Mouse (Mus musculus) heart, postnatal 0 days (tissue): ENCODE results near the gene Klk9. TPM values are rescaled to one million over a fixed set of nuclear protein-coding genes. Genes with fewer than 3 reads are reported as not detected.
A peak's percentile ranks its signal among the peaks of the same experiment; 100 is the strongest.

Source experiments
- ATAC-seq: fragments of 200-750 bp; cut with Nextera tagmentation; 2 replicates; pipeline ENCODE4 v1.8.0; 2017; ENCODE audit warnings: low read depth, moderate number of reproducible peaks, moderate library complexity; ENCODE audit not compliant: insufficient read depth
- DNase-seq: peaks from one replicate; pipeline ENCODE4 v3.0.0-alpha.2; 2016; ENCODE audit warnings: low spot score
- H3K27ac ChIP-seq: fragments of 300-500 bp; sonication (generic); 2 replicates; pipeline ENCODE4 v1.5.1; 2014; ENCODE audit warnings: low read depth, mild to moderate bottlenecking
- H3K27me3 ChIP-seq: fragments of 300-500 bp; sonication (generic); 2 replicates; pipeline ENCODE4 v1.6.1; 2014; ENCODE audit warnings: low read length, mixed read lengths; ENCODE audit not compliant: control insufficient read depth, insufficient read depth
- H3K36me3 ChIP-seq: fragments of 300-500 bp; sonication (generic); replicated peaks from 2 replicates; pipeline ENCODE4 v1.6.1; 2014; ENCODE audit warnings: low read length, mixed read lengths; ENCODE audit not compliant: control insufficient read depth, insufficient read depth
- H3K4me1 ChIP-seq: fragments of 300-500 bp; sonication (generic); 2 replicates; pipeline ENCODE4 v1.6.1; 2014; ENCODE audit warnings: antibody characterized with exemption; ENCODE audit not compliant: control insufficient read depth, insufficient read depth
- H3K4me2 ChIP-seq: fragments of 300-500 bp; sonication (generic); 2 replicates; pipeline ENCODE4 v1.6.1; 2014; ENCODE audit warnings: low read depth, mild to moderate bottlenecking, low read length, moderate library complexity
- H3K4me3 ChIP-seq: fragments of 300-500 bp; sonication (generic); 2 replicates; pipeline ENCODE4 v1.5.1; 2014; ENCODE audit warnings: low read depth, low read length
- H3K9ac ChIP-seq: fragments of 300-500 bp; sonication (generic); replicated peaks from 2 replicates; pipeline ENCODE4 v1.6.1; 2014; ENCODE audit warnings: low read depth, low read length, mixed read lengths
- H3K9me3 ChIP-seq: fragments of 300-500 bp; sonication (generic); replicated peaks from 2 replicates; pipeline ENCODE4 v1.6.1; 2016; ENCODE audit warnings: low read length; ENCODE audit not compliant: control insufficient read depth
- CTCF ChIP-seq: IDR thresholded peaks from 2 replicates; pipeline ENCODE4 v1.5.1; 2016; ENCODE audit warnings: antibody characterized with exemption, control low read depth, low read depth
- EP300 ChIP-seq: IDR thresholded peaks from 2 replicates; pipeline ENCODE4 v1.6.1; 2016; ENCODE audit warnings: antibody characterized with exemption, low read depth
- WGBS: fragments of 180-500 bp; shearing (Covaris S2); extraction: QIAGEN DNeasy Blood & Tissue Kit; methylation state at CpG from one replicate; pipeline ENCODE4 v1.1.7; 2014; 5-methylcytosine and 5-hydroxymethylcytosine counted together
- polyA plus RNA-seq: library from polyadenylated mRNA; unstranded; fragments of >200 nt; fragmentation: Nextera tagmentation; extraction: Ambion mirVana; gene quantifications from 2 replicates; pipeline ENCODE4 v1.2.1, GENCODE M21; 2015
- total RNA-seq: library from RNA; depleted of rRNA; stranded (reverse); fragments of >200 nt; gene quantifications from 2 replicates; pipeline ENCODE4 v1.2.3, GENCODE M21; 2014; ENCODE audit warnings: low replicate concordance

The Klk9 gene
- total and polyA plus RNA-seq, 2 experiments from 2014 or later = not detected

DNA sequence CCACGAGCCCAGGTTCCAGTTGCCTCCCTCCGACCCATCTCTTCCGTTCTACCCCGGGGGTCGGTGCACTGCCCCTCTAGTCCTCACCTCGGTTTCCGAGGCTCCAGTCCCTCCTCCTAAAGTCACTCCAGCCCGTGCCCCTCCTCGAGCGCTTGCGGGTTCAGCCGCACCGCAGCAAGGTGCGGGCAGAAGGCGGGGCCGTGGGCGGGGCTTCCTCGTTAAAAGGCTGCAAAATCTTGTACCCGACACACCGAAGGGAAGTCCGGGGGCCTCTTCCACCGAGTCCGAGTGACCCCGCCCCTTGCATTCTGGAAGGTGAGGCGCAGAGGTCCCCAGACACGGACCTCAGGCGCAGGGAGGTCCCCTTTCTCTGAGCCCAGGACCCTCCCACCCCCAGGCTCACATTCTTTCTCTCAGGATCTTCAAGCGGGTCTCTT, 5.7 kb downstream of the Klk9 start, which contains the start of gene Klk8:
TSS of gene Klk8 (plus strand) at position 245 of the 437 bp plus-strand sequence.
- no peak within 1 kb of the TSS for H3K27ac ChIP-seq
- no peaks in the 10 kb centered on the region for H3K9me3 ChIP-seq
- TF ChIP-seq EP300 (no peak), CTCF (no peak)
- H3K9ac ChIP-seq = no peak within 1 kb of the TSS; the same call in 1 of the 2 replicates
- no peaks in the 10 kb centered on the region for H3K36me3 ChIP-seq
- no peak for DNase-seq
- ATAC-seq = no peak
- WGBS = 1% methylated on average over 27 of the region's 28 CpGs
- H3K27me3 ChIP-seq = peaks cover 10% of the 10 kb centered on the region; the same call in 1 of the 2 replicates
- H3K4me3 ChIP-seq = peak within 1 kb of the TSS; percentile 57
- H3K4me2 ChIP-seq = peak within 1 kb of the TSS; percentile 69
- peaks cover 12% of the 10 kb centered on the region for H3K4me1 ChIP-seq

GRCm38 (mm10) chr7:43797844-43798462, 6.3 kb downstream of the Klk9 start:
- TF ChIP-seq CTCF = no peak
- no peak for TF ChIP-seq EP300
- DNase-seq = no peak
- H3K27me3 ChIP-seq = peaks cover 10% of the 10 kb centered on the region; the same call in 1 of the 2 replicates

GRCm38 (mm10) chr7:43799876-43800275, 8.2 kb downstream of the Klk9 start:
- WGBS = 59% methylated on average over 7 of the region's 7 CpGs
- peaks cover 10% of the 10 kb centered on the region; the same call in 1 of the 2 replicates for H3K27me3 ChIP-seq
- no peak overlapping the region for H3K4me2 ChIP-seq
- peaks cover 12% of the 10 kb centered on the region for H3K4me1 ChIP-seq
- TF ChIP-seq EP300 (no peak), CTCF (no peak)
- no peaks in the 10 kb centered on the region for H3K9me3 ChIP-seq
- no peaks in the 10 kb centered on the region for H3K36me3 ChIP-seq
- ATAC-seq (no peak), DNase-seq (no peak)
- H3K4me3 ChIP-seq = no peak overlapping the region
- H3K27ac ChIP-seq = no peak overlapping the region
- no peak overlapping the region for H3K9ac ChIP-seq

More at GRCm38 (mm10) chr7:43797844-43798462, 6.3 kb downstream of the Klk9 start:
- no peaks in the 10 kb centered on the region for H3K9me3 ChIP-seq
- H3K4me2 ChIP-seq = peak overlapping the region; percentile 69
- 27% methylated on average over 13 of the region's 13 CpGs for WGBS
- no peak overlapping the region for H3K9ac ChIP-seq
- no peak for ATAC-seq
- peaks cover 12% of the 10 kb centered on the region for H3K4me1 ChIP-seq
- H3K4me3 ChIP-seq = peak overlapping the region; percentile 57
- no peaks in the 10 kb centered on the region for H3K36me3 ChIP-seq
- H3K27ac ChIP-seq = no peak overlapping the region

- ATAC-seq = no peak
- TF ChIP-seq EP300 (no peak), CTCF (no peak)
These were observed 19.3 kb downstream of the Klk9 start, which contains the start of gene Klk7 for GRCm38 (mm10) chr7:43810994-43811393. Klk7 (plus strand) TSS chr7:43811294.

GRCm38 (mm10) chr7:43815211-43815610, 23.5 kb downstream of the Klk9 start:
- Histone ChIP-seq H3K36me3 (no peaks in the 10 kb centered on the region), H3K9me3 (no peaks in the 10 kb centered on the region), H3K4me1 (no peaks in the 10 kb centered on the region), H3K9ac (no peak overlapping the region), H3K4me3 (no peak overlapping the region), H3K27me3 (0 out of 2 replicates have a peak, but pooled peaks cover 2% of the 10 kb centered on the region), H3K27ac (no peak overlapping the region), H3K4me2 (no peak overlapping the region)
- WGBS = 75% methylated on average over 7 of the region's 7 CpGs
- DNase-seq (no peak), ATAC-seq (no peak)
- TF ChIP-seq CTCF (no peak), EP300 (no peak)

More at GRCm38 (mm10) chr7:43810994-43811393, 19.3 kb downstream of the Klk9 start, which contains the start of gene Klk7:
- H3K9me3 ChIP-seq = no peaks in the 10 kb centered on the region
- WGBS = 47% methylated on average over 5 of the region's 5 CpGs
- no peak within 1 kb of the TSS for H3K4me2 ChIP-seq
- H3K4me1 ChIP-seq = no peaks in the 10 kb centered on the region
- H3K27me3 ChIP-seq = 0 out of 2 replicates have a peak, but pooled peaks cover 2% of the 10 kb centered on the region
- H3K27ac ChIP-seq = no peak within 1 kb of the TSS
- no peaks in the 10 kb centered on the region for H3K36me3 ChIP-seq
- no peak for DNase-seq
- H3K4me3 ChIP-seq = no peak within 1 kb of the TSS
- H3K9ac ChIP-seq = no peak within 1 kb of the TSS

GRCm38 (mm10) chr7:43816746-43817145, 25.1 kb downstream of the Klk9 start:
- H3K9me3 ChIP-seq = no peaks in the 10 kb centered on the region
- DNase-seq (no peak), ATAC-seq (no peak)
- no peak overlapping the region for H3K4me3 ChIP-seq
- no peak for TF ChIP-seq CTCF
- TF ChIP-seq EP300 = no peak
- H3K9ac ChIP-seq = no peak overlapping the region
- H3K4me2 ChIP-seq = no peak overlapping the region
- no peaks in the 10 kb centered on the region for H3K36me3 ChIP-seq
- 0 out of 2 replicates have a peak, but pooled peaks cover 2% of the 10 kb centered on the region for H3K27me3 ChIP-seq
- H3K27ac ChIP-seq = no peak overlapping the region
- H3K4me1 ChIP-seq = no peaks in the 10 kb centered on the region
